Mouse (Mus musculus): ENCODE results near the gene Fam172a.
A peak's percentile ranks its signal among the peaks of the same experiment; 100 is the strongest.

The Fam172a gene

GRCm38 (mm10) chr13:78099746-78100530, 398.1 kb downstream of the Fam172a start:
- no peak for DNase-seq (ENCODE audit: inconsistent age in 2 of 2, low spot score in 1 of 2)

DNA sequence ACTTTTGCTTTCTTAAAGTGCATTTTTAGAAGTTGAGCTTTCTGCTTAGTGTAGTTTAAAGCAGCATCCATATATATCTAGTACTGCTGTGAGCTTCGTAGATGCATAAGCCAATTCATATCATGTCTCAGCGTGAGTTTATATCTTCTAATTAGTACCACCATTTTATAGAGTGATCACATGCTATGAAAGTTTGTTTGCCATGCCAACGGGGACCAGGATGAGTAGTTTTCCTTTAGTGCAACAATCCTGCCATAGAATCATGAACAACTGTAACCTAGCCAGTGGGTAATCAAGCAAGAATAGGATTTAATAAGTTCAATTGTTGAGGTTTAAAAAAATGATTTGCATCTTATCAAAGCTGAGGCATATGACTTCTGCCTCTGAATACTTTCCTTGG, 398.8 kb downstream of the Fam172a start:
- DNase-seq (ENCODE audit: inconsistent age in 2 of 2, low spot score in 1 of 2): no peak

DNA sequence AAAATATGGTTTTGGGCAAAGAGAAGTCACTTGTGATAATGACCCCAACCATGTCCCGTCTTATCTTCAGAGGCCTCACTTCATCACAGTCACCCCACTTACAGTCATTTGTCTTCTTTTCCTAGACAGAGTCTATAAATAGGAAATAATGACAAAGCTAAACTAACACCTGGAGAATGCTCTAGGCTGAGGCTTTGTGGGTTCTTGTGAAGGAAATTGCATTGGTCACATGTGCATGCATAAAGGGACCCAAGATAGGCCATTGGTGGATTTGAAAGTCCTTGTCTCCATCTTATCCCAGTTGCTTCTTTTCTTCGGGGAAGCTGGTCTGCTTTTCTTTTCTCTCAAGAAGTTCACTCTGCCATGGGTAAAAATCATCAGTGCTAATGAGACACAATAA, 400.5 kb downstream of the Fam172a start:
- DNase-seq (ENCODE audit: inconsistent age in 2 of 2, low spot score in 1 of 2): no peak

DNA sequence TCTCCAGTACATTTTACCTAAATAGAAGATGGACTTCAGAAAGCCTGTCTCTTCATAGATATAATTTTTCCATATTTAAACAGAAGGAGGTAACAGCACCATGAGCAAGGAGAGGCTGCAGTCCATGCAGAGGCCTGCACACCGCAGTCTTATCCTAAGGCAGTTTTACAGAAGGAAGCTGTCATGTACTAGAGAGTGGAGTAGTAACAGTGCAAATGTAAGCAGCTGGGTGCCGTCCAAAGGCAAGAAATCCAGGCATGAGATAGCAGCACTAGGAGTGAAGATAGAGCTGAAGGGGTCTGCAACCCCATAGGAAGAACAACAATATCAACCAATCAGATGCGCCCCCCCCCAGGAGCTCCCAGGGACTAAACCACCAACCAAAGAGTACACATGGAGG, 403.0 kb downstream of the Fam172a start:
- no peak for DNase-seq (ENCODE audit: inconsistent age in 2 of 2, low spot score in 1 of 2)

GRCm38 (mm10) chr13:78110648-78111047, 408.8 kb downstream of the Fam172a start:
- DNase-seq (ENCODE audit: inconsistent age in 2 of 2, low spot score in 1 of 2): no peak

DNA sequence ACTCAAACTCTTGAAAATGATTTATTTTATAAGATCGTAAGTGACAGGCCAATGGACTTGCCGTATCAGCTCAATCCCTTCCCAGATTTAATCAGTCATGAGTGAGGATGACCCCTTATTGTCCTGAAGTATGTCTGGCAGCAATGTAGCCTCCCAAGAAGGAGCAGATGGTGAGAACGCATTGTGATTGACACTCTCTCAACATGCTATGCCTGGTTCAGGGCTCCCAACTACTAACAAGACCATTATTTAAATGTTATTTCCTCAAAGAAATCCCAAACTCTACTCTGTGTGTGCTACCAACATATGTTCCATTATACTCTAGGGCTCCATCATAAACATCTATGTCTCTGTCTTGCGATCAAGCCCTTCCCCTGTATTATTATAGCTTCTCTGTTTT, 412.1 kb downstream of the Fam172a start:
- no peak for DNase-seq (ENCODE audit: inconsistent age in 2 of 2, low spot score in 1 of 2)

GRCm38 (mm10) chr13:78118715-78119114, 416.9 kb downstream of the Fam172a start:
- DNase-seq (ENCODE audit: inconsistent age in 2 of 2, low spot score in 1 of 2): no peak

DNA sequence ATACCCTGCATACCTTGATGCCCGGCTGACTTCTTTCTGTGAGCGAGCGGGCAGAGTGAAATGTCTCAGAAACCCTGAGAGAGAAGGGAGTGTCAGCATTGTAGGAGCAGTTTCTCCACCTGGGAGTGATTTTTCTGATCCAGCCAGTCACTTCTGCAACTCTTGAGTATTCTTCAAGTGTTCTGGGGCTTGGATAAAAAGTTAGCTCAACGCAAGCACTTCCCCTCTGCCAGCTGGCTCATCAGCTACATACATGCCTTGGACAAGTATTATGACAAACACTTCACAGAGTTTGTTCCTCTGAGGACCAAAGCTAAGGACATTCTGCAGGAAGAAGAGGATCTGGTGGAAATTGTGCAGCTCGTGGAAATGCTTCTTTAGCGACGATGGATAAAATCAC, 420.2 kb downstream of the Fam172a start:
- DNase-seq (ENCODE audit: inconsistent age in 2 of 2, low spot score in 1 of 2): no peak

GRCm38 (mm10) chr13:78123911-78124426, 422.1 kb downstream of the Fam172a start:
- no peak for DNase-seq (ENCODE audit: inconsistent age in 2 of 2, low spot score in 1 of 2)

DNA sequence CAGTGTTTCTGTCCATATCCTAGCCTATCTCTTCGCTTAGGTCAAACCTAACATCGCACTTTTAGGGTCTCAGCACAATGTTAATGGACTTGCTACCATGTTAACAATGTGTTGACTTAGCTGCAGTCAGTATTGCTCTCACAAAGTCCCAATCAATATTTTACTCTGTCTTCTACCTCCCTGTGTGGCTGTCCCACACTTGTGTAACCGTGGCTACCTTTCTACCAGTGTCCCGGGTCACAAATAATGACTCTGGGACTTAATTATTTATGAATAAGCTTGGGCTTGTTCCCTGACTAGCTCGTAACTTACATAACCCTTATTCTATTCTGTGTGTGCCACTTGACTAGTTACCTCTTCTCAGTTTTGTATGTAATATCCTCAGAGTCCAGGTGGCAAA, 455.6 kb downstream of the Fam172a start:
- DNase-seq (ENCODE audit: inconsistent age in 2 of 2, low spot score in 1 of 2): no peak

DNA sequence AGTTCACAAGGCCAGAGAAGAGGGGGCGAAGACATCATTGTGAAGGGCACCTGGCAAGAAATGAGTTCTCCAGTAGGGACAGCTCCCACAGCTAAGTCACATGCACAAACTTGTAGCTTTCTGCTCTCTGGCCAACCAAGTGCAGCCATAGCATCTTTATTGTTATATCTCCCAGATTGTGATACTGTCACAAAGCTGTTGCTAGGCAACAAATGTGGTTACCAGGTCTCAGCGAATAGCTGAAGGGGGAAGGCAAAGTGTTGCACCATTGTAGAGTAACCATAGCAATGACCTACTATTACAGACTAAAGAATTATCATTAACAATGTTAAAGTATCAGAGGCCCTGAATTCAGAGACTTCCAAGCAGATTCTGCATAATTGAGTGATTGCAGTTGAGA, 460.3 kb downstream of the Fam172a start:
- DNase-seq (ENCODE audit: inconsistent age in 2 of 2, low spot score in 1 of 2): peak in 1 of 2 experiments; percentile 42

GRCm38 (mm10) chr13:78163087-78163958, 461.5 kb downstream of the Fam172a start:
- DNase-seq (ENCODE audit: inconsistent age in 2 of 2, low spot score in 1 of 2): peak; percentile 89 to 95

DNA sequence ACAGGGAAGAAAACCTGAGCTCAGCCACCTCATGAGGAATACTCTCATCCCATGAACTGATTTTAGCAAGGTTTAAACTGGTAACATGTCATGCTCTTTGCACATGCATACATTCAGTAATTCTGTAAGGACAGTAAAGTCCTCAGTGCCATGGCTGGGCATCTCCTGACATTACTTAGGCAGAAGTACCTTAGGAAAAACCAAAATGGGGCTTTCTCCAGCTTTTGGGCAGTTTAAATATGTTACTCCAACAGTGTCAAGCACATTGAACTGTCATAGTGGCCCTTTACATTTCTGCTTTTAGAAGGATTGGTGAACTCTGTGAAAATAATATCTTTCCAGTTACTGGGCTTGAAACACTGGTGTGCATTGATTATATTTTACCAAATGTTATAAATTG, 463.1 kb downstream of the Fam172a start:
- no peak for DNase-seq (ENCODE audit: inconsistent age in 2 of 2, low spot score in 1 of 2)

DNA sequence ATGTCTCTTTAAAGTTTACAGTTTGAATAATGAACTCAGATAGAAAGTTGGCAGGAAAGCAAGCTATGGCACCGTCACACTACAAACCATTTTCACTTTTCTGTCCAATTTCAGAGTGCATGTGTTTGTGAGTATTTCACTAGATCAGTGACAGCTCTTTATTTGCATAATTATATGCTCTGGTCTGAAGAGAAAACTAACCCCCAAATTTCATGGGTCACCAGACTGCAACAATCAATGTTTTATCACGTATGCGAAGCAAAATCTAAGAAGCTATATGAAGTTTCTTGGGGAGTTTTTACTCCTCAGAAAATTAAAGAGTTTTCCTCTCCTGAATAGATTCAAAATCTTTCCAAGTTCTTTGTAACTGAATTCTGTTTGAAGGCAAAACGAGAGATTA, 466.3 kb downstream of the Fam172a start:
- no peak for DNase-seq (ENCODE audit: inconsistent age in 2 of 2, low spot score in 1 of 2)

DNA sequence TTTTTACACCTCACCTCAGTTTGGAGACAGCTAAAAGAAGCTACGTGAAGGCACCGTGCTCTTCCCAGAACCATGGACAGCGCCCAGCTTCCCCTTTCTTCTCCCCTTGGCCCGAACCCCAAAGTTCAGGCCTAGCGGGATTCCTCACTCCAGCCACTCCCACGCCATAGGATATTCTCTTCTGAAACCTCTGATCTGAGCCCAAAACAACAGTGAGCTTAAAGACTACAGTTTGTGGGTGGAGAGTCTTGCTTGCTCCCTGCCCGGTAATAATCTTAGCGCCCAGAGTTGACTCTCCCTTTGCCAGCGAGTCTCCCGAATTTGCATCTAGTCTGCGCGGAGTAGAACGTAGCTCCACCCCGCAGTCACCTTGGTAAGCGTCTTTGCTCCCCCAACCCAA, 469.5 kb downstream of the Fam172a start:
- peak; percentile 33 to 79 for DNase-seq (ENCODE audit: inconsistent age in 2 of 2, low spot score in 1 of 2)

DNA sequence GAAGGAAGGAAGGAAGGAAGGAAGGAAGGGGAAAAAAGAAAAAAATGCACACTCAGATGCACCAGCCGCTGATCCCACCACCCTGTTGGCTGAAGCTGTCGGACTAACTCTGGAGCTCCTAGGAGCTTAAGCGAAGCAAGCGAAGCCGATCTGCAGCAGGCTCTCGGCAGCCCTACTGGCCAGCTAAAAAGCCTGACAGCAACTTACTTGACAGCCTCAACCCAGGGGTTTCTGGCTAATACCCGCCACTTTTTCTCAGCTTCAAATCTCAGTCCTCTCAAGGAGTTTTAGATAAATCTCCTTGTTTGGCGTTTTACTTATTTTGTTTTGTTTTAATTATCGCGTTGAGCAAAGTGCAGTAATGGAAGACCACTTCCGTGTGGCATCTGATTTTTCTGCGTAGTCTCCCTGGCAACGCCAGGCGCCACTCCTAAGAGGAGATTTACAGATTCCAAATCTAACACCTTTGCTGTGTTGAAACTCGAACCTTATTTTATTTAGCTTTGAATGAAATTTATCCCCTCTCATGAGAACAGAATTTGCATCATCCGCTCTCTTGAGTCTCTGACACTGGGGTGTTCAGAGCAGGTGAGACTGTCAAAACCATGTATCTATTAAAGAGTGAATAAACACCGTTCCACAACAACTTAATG, 470.3 kb downstream of the Fam172a start:
- no peak for DNase-seq (ENCODE audit: inconsistent age in 2 of 2, low spot score in 1 of 2)

DNA sequence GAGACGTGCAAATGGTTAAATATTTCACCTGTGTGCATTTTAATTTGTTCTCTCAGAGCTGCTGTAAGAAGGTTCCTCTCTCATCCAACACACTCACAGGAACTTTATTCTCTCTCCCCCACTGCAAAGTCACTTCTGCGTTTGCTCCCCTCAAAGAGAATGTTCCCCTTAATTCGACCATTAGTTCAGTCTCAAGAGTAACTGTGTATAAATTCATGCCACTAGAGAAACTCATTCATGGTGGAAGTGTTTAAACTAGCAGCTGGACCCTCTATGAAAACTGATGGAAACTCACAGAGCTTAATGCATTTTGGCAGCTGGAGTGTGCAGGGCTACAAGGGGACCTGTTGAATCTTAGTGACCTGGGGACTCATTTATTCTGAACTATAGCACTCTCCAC, 471.0 kb downstream of the Fam172a start:
- DNase-seq (ENCODE audit: inconsistent age in 2 of 2, low spot score in 1 of 2): no peak

GRCm38 (mm10) chr13:78174191-78174590, 472.4 kb downstream of the Fam172a start:
- no peak for DNase-seq (ENCODE audit: inconsistent age in 2 of 2, low spot score in 1 of 2)

- DNase-seq (ENCODE audit: inconsistent age in 2 of 2, low spot score in 1 of 2): no peak
These were observed 473.1 kb downstream of the Fam172a start for GRCm38 (mm10) chr13:78174891-78175290.

- peak in 1 of 2 experiments; percentile 54 for DNase-seq (ENCODE audit: inconsistent age in 2 of 2, low spot score in 1 of 2)
These were observed 474.1 kb downstream of the Fam172a start for GRCm38 (mm10) chr13:78175821-78176380.

DNA sequence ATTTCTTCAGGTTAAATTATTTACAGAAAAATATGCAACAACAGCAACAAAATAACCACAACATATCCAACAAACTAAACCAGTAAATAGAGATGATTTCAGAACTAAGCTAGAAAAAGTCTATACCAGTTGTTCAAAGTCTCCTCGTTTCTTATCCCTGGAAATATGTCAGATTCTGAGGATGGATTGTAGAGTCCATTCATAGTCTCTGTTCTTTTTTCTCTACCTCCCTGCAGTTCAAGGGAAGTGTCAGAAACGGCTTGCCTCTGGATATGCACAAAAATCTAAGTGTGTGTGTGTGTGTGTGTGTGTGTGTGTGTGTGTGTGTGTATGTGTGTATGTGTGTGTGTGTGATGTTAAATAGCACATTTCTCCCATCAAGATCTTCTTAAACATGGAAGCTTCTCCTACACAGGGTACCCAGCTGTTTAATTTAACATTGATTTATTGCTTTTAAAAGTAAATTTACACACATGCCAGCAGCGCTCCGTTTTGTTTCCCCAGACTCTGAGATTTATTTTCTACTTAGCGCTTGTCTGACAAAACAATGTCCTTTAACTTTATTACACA, 475.6 kb downstream of the Fam172a start:
- no peak for DNase-seq (ENCODE audit: inconsistent age in 2 of 2, low spot score in 1 of 2)
